Mouse (Mus musculus): ENCODE results near the gene Borcs7.

Gene Borcs7

GRCm38 (mm10) chr19:46689460-46690372, at the start of gene Borcs7:
Borcs7 (plus strand) TSS chr19:46689906.
- DNase-seq, result peak; percentile 83

DNA sequence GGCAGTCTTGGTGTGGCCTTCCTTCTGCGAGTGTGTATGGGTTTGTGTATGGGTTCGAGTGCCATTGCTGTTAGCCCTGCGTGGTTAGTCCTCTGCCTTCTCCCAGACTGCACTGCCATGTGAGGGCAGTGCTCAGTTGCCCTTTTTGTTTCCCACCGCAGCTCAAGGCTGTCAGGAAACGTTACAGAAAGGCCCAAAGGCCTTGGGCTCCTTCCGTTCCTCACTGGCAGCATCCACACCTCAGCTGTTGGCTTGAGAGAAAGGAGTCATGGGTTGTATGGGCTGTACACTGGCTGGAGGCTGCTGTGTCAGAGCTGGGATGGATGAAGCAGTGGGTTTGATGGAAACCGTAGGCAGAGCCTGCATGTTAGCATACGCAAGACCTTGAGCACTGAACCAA, 48.9 kb upstream of the Borcs7 start:
- no peak for DNase-seq

- DNase-seq, result no peak
Observed at GRCm38 (mm10) chr19:46641420-46642085, 48.2 kb upstream of the Borcs7 start.

DNA sequence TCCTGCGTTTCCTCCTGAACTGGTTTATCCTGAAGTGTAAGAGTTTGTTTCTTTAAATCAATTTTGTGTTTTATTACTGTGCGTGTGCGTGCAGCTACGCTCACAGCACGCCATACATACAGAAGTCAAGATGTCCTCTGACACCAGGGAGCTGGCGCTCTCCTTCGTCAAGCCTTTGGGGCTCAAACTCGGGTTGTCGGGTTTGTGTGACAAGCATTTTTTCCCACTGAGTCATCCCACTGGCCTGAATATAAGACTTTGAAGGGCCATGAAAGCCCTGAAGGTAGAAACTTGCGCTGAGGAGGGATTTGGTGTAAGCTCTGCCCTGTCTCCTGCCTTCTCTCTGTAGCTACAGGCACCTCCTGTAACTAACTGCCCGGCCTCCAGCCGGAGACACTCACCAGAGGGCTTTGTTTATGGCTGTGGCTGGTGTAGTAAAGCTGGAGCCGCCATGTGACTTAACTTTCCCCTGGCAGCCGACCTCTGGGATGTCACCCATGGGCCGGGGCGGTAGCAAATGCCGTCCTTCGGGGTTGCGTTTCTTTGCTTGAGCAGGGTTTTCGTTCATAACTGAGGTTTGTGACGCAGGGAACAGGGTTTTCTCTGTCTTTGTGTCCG, 47.5 kb upstream of the Borcs7 start:
- no peak for DNase-seq

DNA sequence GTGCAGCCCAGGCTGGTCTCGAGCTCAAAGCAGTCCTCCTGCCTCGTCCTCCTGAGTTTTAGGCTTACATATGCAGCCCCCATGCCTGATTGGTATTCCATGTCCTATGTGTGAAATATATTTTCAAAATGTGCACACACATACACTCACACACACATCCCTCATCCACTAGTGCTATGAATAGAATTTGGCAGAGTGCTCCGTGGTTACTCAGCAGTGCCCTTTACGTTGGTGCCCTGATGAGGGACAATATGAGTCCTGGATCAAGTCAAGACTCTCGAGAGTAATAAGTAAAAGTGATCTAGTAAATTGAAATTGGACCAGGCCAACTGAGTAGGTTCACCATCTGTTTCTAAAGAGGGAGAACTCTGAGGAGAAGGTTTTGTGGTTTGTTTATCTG, 46.5 kb upstream of the Borcs7 start:
- DNase-seq, result no peak

GRCm38 (mm10) chr19:46644343-46644792, 45.3 kb upstream of the Borcs7 start:
- DNase-seq, result no peak

- DNase-seq, result no peak
Observed at GRCm38 (mm10) chr19:46644793-46645602, 44.7 kb upstream of the Borcs7 start.

- no peak for DNase-seq
Observed at GRCm38 (mm10) chr19:46646041-46646481, 43.6 kb upstream of the Borcs7 start.

- no peak for DNase-seq
Observed at GRCm38 (mm10) chr19:46647254-46647653, 42.5 kb upstream of the Borcs7 start.

DNA sequence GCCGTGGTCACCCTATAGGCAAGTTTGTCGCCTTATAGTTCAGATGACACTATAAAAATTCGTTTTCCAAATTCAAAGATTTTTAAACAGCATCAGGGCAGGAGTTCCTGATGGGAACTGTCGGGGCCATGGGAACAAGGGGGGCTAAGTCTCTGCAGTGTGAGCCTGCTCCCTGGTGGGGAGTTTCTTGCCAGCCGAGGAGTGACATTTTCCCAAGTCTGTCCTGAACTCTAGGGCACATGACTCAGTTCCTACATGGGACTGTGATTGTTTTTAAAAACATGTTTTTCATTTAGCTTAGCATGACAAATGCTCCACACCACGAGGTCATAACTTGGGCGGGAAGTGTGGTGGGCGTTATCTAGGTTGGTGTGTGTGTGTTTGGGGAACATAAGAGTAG, 41.9 kb upstream of the Borcs7 start:
- DNase-seq, result no peak

GRCm38 (mm10) chr19:46648565-46648964, 41.1 kb upstream of the Borcs7 start:
- no peak for DNase-seq

DNA sequence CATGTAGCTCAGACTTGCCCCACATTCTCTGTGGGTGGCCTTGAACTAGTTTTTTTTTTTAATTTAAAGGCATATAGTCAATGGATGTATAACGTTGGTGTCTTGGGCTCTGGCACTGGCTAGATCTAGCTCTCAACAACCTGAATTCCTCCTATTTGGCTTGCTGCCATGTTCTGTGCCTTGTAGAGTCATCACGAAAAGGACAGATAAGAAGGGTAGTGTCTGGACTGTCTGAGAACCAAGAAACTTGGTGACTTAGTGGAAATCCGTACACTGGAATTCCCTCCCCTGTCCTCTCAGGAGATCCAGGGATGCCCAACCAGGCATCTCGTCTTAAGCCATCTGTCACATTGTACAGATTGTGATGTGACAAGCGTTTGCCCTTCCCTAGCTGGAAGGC, 36.5 kb upstream of the Borcs7 start:
- DNase-seq, result no peak

GRCm38 (mm10) chr19:46653616-46654235, 36.0 kb upstream of the Borcs7 start:
- DNase-seq, result no peak

DNA sequence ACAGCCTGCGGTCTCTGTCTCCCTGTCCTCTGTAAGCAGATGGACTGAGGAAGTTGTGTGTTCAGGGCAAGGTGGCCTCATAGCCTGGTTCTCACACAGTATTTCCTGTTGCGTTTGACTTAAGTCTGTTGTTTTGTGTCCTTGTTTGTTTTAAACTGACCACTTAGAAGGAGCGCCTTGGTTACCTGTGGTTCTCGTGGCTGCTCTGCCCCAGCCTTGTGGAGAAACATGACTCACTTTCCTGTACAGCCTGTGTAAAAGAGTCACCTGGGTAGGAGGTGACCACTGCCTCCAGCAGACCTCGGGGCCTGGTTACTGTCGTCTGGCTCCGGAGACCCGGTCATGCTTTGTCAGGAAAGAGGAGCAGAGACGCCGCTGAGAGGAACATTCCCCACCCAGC, 34.1 kb upstream of the Borcs7 start:
- no peak for DNase-seq

- no peak for DNase-seq
Observed at GRCm38 (mm10) chr19:46656151-46656840, 33.4 kb upstream of the Borcs7 start.

DNA sequence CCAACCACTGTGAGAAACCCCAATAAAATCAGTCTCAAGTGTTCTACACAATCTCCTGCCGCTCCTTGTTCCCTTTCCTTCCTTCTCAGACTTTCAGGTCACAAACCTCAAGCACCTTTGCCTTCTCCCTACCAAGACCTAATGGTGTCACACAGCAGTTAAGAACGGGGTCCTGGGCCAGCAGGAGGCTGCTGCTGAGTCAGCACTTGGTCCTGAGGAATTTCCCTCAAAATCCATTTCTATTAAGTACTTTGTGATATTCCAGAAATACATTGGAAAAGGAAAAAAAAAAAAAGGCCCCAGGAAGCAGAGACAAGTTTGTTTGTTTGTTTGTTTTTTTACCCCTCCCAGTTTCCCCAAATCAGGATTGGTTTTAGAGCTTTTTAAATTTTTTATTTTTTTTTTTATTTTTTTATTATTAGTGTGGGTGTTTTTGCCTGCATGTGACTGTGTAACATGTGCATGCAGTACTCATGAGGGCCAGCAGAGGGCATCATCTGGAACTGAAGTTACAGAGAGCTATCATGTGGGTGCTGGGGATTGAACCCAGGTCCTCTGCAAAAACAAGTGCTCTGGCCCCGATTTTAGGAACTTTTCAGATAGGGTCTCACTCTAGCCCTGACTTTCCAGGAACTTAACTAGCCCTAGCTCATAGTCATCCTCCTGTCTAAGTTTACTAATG, 32.2 kb upstream of the Borcs7 start:
- peak; percentile 42 for DNase-seq

- DNase-seq, result no peak
Observed at GRCm38 (mm10) chr19:46658348-46658747, 31.4 kb upstream of the Borcs7 start.

GRCm38 (mm10) chr19:46658851-46659250, 30.9 kb upstream of the Borcs7 start:
- DNase-seq, result no peak

DNA sequence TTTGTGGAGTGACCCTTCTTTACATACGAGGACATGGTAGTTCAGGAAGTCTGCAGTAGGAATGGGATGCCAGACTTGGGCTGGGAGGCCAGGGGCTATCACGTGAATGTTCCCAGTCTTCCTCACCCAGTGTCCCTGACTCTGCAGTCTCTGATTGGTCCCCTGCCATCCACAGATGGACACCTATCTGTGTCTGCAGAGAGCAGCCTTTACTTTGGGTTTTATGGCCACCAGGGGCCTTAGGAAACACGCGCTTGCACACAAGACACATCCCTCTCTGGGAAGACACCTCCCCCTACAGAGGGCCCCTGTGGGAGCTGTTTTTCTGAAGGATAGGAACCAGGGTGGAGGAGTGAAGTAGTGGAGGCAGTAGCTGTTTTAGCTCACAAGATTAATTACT, 28.2 kb upstream of the Borcs7 start:
- no peak for DNase-seq

DNA sequence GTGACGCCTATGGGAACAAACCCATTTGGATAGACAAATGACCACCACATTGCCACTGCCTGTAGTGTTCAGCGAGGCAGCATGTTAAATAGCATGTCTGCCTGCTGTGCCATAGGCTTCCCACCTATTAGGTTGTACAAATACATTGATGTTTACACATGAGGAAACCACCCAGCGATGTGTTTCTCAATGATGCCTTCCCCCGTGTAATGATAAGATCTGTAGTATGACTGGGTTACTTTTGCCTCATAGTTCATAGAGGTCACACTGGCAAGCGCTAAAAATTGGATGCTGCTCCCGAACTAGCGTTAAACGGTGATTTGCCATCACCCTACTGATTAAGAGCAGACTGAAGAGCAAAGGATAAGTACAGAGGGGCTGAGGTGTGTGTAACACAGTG, 27.5 kb upstream of the Borcs7 start:
- no peak for DNase-seq

DNA sequence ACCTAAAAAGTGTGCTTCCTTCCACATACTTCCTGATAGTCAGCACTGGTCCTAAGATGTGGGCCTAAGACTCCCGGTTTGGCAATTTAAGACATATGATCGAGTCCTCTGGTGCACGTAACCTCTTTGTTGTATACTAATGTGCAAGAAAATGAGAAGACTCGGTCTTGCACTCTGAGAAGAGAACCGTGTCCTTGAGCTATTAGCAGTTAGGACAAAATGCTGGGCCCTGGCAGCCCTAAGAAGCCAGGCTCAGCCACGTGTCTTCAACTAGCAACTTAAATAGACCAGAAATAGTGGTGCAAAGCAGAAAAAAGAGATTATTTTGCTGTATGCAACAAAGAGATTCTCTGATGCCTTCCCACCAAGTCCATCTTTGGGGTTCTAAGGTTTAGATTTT, 26.9 kb upstream of the Borcs7 start:
- DNase-seq, result no peak
